Mouse (Mus musculus) colon, adult 2 months (tissue): Measurements from ENCODE around the gene Gm2022. TPM values are rescaled to one million over a fixed set of nuclear protein-coding genes. Genes with fewer than 3 reads are reported as not detected.

Source experiments
- polyA plus RNA-seq: library from polyadenylated mRNA; depleted of rRNA; stranded (reverse); fragments of >200 nt; gene quantifications from 2 replicates; pipeline ENCODE4 v1.2.3, GENCODE M21; 2012; rRNA removed

Gm2022 gene
- polyA plus RNA-seq: not detected in 2 replicates

DNA sequence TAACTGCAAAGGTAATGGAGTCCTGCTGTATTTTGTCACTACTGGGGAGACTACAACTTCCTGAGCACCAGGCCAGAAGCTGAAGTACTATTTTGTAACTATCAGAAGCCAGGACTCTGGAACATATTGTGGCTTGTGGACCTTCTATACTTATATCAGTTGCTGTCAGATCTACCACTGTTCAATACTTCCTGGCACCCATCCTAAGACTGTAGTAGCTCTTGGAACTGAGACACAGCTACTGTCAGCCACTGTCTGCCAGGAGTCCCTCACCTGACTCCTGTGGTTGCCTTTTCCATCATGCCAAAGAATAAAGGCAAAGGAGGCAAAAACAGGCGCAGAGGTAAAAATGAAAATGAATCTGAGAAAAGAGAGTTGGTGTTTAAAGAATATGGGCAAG, at the start of gene Gm2022:
Gene Gm2022, plus strand, starts transcription at position 301 of the 400 bp plus-strand sequence.

DNA sequence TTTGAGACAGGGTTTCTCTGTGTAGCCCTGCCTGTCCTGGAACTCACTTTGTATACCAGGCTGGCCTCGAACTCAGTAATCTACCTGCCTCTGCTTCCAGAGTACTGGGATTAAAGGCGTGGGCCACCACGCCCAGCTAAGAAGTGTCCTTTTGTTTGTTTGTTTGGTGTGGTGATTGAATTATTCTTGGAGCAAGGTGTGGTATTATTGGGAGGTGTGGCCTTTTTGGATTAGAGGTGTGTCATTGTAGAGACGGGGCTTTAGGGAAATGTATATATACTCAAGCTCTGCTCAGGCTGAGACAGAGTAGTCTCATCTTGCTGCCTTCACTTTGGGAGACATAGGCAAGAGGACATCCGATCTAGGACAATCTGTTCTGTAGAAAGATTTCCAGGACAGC, 21.4 kb upstream of the Gm2022 start, which contains the start of gene Gm2016:
Gene Gm2016, plus strand, starts transcription at position 301 of the 400 bp plus-strand sequence.

DNA sequence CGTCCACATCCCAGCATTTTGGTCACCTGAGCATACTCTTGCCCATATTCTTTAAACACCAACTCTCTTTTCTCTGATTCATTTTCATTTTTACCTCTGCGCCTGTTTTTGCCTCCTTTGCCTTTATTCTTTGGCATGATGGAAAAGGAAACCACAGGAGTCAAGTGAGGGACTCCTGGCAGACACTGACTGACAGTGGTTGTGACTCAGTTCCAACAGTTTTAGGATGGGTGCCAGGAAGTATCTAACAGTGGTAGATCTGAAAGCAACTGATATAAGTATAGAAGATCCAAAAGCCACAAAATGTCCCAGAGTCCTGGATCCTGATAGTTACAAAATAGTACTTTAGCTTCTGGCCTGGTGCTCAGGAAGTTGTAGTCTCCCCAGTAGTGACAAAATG, 24.6 kb downstream of the Gm2022 start, which contains the start of gene Gm2035:
Gene Gm2035, minus strand, starts transcription at position 137 of the 400 bp plus-strand sequence.

Other genes starting within 250 kb of the Gm2022 start
- gene Gm21319, start 119.6 kb upstream of the Gm2022 start, polyA plus RNA-seq: not detected in 2 replicates
- gene Gm21936, start 99.9 kb upstream of the Gm2022 start, polyA plus RNA-seq: not detected in 2 replicates
- gene BB287469, start 78.8 kb upstream of the Gm2022 start, polyA plus RNA-seq: not detected in 2 replicates
- gene Gm2001, start 53.0 kb upstream of the Gm2022 start, polyA plus RNA-seq: not detected in 2 replicates
- not detected in 2 replicates for gene Gm2016, start 21.3 kb upstream of the Gm2022 start, polyA plus RNA-seq
- gene Gm2035, start 24.5 kb downstream of the Gm2022 start, polyA plus RNA-seq: not detected in 2 replicates
- not detected in 2 replicates for gene Gm2042, start 58.7 kb downstream of the Gm2022 start, polyA plus RNA-seq
- gene Gm2075, start 116.5 kb downstream of the Gm2022 start, polyA plus RNA-seq: not detected in 2 replicates
- not detected in 2 replicates for gene Gm6803, start 123.4 kb downstream of the Gm2022 start, polyA plus RNA-seq
- gene Gm2056, start 131.6 kb downstream of the Gm2022 start, polyA plus RNA-seq: not detected in 2 replicates
- not detected in 2 replicates for gene Gm16368, start 188.3 kb downstream of the Gm2022 start, polyA plus RNA-seq